Mouse (Mus musculus) heart, embryonic 15.5 days (tissue): Measurements from ENCODE around the gene C2cd3. TPM values are rescaled to one million over a fixed set of nuclear protein-coding genes. Genes with fewer than 3 reads are reported as not detected.
"Not testable (repeated sequence)": the region's sequence is repeated elsewhere in the genome, so short reads cannot be mapped to it uniquely, and the experiment has no call there.

Experiments
- ATAC-seq: fragments of 200-750 bp; cut with Nextera tagmentation; replicated peaks from 2 replicates; pipeline ENCODE4 v1.8.0; 2017; ENCODE audit warnings: low read depth, moderate TSS enrichment; ENCODE audit not compliant: insufficient number of reproducible peaks, insufficient read depth, low FRiP score
- H3K27ac ChIP-seq: fragments of 300-500 bp; sonication (generic); 2 replicates; pipeline ENCODE4 v1.5.1; 2015; ENCODE audit warnings: mild to moderate bottlenecking, inconsistent platforms
- H3K27me3 ChIP-seq: fragments of 300-500 bp; sonication (generic); 2 replicates; pipeline ENCODE4 v1.6.1; 2015; ENCODE audit warnings: inconsistent platforms
- H3K36me3 ChIP-seq: fragments of 300-500 bp; sonication (generic); 2 replicates; pipeline ENCODE4 v1.6.1; 2015; ENCODE audit warnings: mild to moderate bottlenecking, inconsistent platforms
- H3K4me1 ChIP-seq: fragments of 300-500 bp; sonication (generic); replicated peaks from 2 replicates; pipeline ENCODE4 v1.6.1; 2015; ENCODE audit warnings: inconsistent platforms
- H3K4me2 ChIP-seq: fragments of 300-500 bp; sonication (generic); 2 replicates; pipeline ENCODE4 v1.6.1; 2015; ENCODE audit warnings: inconsistent platforms, mild to moderate bottlenecking, moderate library complexity
- H3K4me3 ChIP-seq: fragments of 300-500 bp; sonication (generic); 2 replicates; pipeline ENCODE4 v1.5.1; 2015; ENCODE audit warnings: mild to moderate bottlenecking, inconsistent platforms
- H3K9ac ChIP-seq: fragments of 300-500 bp; sonication (generic); 2 replicates; pipeline ENCODE4 v1.6.1; 2015; ENCODE audit warnings: mild to moderate bottlenecking, inconsistent platforms
- H3K9me3 ChIP-seq: fragments of 300-500 bp; sonication (generic); replicated peaks from 2 replicates; pipeline ENCODE4 v1.6.1; 2016; ENCODE audit warnings: inconsistent platforms
- WGBS: fragments of 180-500 bp; shearing (Covaris S2); methylation state at CpG from one replicate; pipeline ENCODE4 v1.1.7; 2015; ENCODE audit warnings: mixed read lengths; 5-methylcytosine and 5-hydroxymethylcytosine counted together
- polyA plus RNA-seq: library from polyadenylated mRNA; unstranded; fragments of >200 nt; fragmentation: Nextera tagmentation; extraction: Ambion mirVana; gene quantifications from 2 replicates; pipeline ENCODE4 v1.2.1, GENCODE M21; 2015

Gene C2cd3
- polyA plus RNA-seq, 1 experiment from 2014 or later: 11.8 TPM

- Histone ChIP-seq H3K9me3 (no peaks in the 10 kb centered on the region), H3K27ac (no peak overlapping the region), H3K9ac (no peak overlapping the region), H3K4me2 (no peak overlapping the region), H3K4me3 (no peak overlapping the region), H3K36me3 (no peaks in the 10 kb centered on the region; the same call in 1 of the 2 replicates), H3K4me1 (peaks cover 33% of the 10 kb centered on the region), H3K27me3 (no peaks in the 10 kb centered on the region)
- WGBS: 83% methylated on average over 1 of the region's 1 CpGs
- ATAC-seq: no peak
These were observed 99.4 kb downstream of the C2cd3 start for GRCm38 (mm10) chr7:100471407-100471797.

DNA sequence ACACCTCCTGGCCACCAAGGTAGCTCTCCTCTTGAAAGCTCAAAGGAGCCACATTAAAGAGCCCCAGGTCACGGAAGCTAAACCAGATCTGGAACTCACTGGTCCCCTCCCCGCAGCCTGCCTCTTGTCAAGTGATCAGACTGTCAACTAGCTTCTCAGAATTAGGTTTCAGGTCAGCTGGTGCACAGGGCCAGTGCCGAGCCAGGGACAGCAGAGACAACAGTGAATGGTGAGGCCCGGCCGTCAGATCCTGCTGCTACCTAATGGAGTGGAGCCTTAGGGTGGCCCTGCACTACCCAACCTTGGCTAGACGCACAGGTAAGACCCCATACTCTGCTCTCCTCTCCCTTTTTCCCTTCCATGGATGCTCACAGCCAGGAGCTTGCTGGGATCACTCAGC lies 100.7 kb downstream of the C2cd3 start, which contains the start of gene Ucp3:
TSS of gene Ucp3 (plus strand) at position 214 of the 400 bp plus-strand sequence.
- H3K9ac ChIP-seq: no peak within 1 kb of the TSS

DNA sequence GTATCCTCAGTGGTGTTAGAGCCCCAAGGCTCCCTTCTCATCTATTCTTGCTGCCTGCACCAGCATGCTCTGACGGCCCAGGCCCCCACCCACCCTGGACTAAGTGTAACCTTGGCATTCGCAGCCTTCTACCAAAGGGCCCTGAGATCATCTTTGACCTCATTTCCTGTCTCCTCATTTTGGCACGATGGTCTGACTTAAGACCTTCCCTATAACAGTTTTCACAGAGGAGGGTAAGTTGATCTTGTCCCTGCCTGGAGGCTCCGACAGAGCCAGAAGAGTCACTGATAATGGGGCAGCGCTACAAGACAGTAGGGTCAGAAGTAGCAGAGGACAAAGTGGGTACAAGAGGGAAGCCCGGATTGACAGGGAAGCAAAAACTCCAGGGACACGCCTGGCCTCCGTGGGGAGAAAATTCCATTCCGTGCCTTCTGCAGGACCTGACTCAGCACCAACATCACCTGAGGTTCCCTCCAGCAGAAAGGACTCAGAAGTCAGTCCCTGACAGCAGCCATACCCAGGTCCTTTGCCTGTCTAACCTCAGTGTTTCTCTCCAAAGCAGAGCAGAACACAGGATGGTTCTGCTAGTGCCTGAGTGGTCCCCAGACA lies 101.9 kb downstream of the C2cd3 start:
- H3K36me3 ChIP-seq: no peaks in the 10 kb centered on the region; the same call in 1 of the 2 replicates
- WGBS: 55% methylated on average over 9 of the region's 9 CpGs
- no peaks in the 10 kb centered on the region for H3K27me3 ChIP-seq
- H3K4me1 ChIP-seq: peaks cover 27% of the 10 kb centered on the region
- no peak overlapping the region for H3K27ac ChIP-seq
- H3K9ac ChIP-seq: no peak overlapping the region
- no peak overlapping the region for H3K4me2 ChIP-seq
- ATAC-seq: no peak
- H3K9me3 ChIP-seq: no peaks in the 10 kb centered on the region
- no peak overlapping the region for H3K4me3 ChIP-seq

More for the DNA sequence above, 100.7 kb downstream of the C2cd3 start, which contains the start of gene Ucp3:
- no peaks in the 10 kb centered on the region for H3K27me3 ChIP-seq
- H3K4me2 ChIP-seq: no peak within 1 kb of the TSS
- WGBS: 61% methylated on average over 6 of the region's 6 CpGs
- H3K27ac ChIP-seq: no peak within 1 kb of the TSS
- ATAC-seq: peak; percentile 36; the same call in 1 of the 2 replicates
- no peak within 1 kb of the TSS for H3K4me3 ChIP-seq
- no peaks in the 10 kb centered on the region for H3K9me3 ChIP-seq
- H3K36me3 ChIP-seq: no peaks in the 10 kb centered on the region; the same call in 1 of the 2 replicates
- peaks cover 27% of the 10 kb centered on the region for H3K4me1 ChIP-seq

DNA sequence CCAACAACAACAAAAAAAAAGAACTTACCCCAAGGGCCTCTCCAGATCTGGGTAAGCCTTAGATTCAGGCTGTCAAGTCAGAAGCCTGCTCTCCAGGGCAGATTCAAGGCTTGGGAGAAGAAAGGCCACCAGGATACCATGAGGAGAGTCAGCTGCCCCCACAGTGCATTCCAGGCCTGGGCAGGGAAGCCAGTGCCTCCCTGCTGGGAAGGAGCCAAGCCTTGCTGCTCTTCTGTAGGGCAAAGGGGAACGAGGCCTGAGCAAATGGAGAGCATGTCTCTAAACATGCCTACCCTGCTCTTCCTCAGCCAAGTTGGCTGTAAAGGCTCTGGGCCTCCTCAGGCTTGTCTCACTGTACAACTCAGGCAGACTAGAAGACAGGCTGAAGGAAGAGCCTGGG lies 102.6 kb downstream of the C2cd3 start:
- 25% methylated on average over 1 of the region's 1 CpGs for WGBS
- peak; percentile 64; the same call in 1 of the 2 replicates for ATAC-seq
- Histone ChIP-seq H3K4me3 (no peak overlapping the region), H3K27me3 (0 out of 2 replicates have a peak, but pooled peaks cover 2% of the 10 kb centered on the region), H3K9me3 (no peaks in the 10 kb centered on the region), H3K9ac (no peak overlapping the region), H3K36me3 (no peaks in the 10 kb centered on the region), H3K4me2 (no peak overlapping the region), H3K27ac (peak overlapping the region; percentile 60; the same call in 1 of the 2 replicates), H3K4me1 (peaks cover 27% of the 10 kb centered on the region)

DNA sequence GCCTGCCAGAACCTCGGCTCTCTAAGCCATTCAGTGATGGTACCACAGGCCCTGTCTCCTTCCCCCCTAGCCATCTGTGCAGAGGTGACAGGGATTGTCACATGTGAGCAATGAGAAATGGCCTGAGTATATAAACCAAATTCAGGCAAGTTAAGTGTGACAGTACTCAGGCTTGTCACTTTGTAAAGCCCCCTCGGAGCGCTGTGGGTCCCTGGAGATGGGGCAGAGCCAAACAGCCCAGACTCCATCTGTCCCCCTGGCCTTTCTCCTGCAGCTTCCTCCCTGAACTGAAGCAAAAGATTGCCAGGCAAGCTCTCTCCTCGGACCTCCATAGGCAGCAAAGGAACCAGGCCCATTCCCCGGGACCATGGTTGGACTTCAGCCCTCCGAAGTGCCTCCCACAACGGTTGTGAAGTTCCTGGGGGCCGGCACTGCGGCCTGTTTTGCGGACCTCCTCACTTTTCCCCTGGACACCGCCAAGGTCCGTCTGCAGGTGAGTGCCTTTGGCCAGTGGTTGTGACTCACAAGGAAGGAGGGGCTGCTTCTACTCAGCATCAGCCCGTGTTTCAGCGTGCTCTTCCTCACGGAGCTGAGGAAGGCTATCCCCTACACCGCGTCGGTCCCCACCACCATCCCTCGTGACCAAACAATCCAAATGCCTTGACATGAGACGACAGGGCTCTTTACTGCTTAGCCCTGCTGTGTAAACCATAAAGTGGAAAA lies 107.2 kb downstream of the C2cd3 start:
- H3K27ac ChIP-seq: no peak overlapping the region
- WGBS: 77% methylated on average over 20 of the region's 20 CpGs
- H3K9me3 ChIP-seq: no peaks in the 10 kb centered on the region
- 0 out of 2 replicates have a peak, but pooled peaks cover 4% of the 10 kb centered on the region for H3K27me3 ChIP-seq
- peaks cover 14% of the 10 kb centered on the region for H3K4me1 ChIP-seq
- H3K4me2 ChIP-seq: no peak overlapping the region
- H3K9ac ChIP-seq: no peak overlapping the region
- H3K4me3 ChIP-seq: no peak overlapping the region
- H3K36me3 ChIP-seq: no peaks in the 10 kb centered on the region
- ATAC-seq: no peak

- H3K9ac ChIP-seq: no peak overlapping the region
- no peak overlapping the region for H3K4me2 ChIP-seq
- WGBS: 68% methylated on average over 15 of the region's 15 CpGs
- no peak overlapping the region for H3K4me3 ChIP-seq
- 0 out of 2 replicates have a peak, but pooled peaks cover 4% of the 10 kb centered on the region for H3K27me3 ChIP-seq
- H3K9me3 ChIP-seq: no peaks in the 10 kb centered on the region
- H3K4me1 ChIP-seq: peaks cover 10% of the 10 kb centered on the region
- no peaks in the 10 kb centered on the region for H3K36me3 ChIP-seq
- no peak overlapping the region for H3K27ac ChIP-seq
- ATAC-seq: no peak
These were observed 107.8 kb downstream of the C2cd3 start for GRCm38 (mm10) chr7:100479823-100480164.

GRCm38 (mm10) chr7:100480175-100480574 lies 108.1 kb downstream of the C2cd3 start:
- Histone ChIP-seq H3K9ac (no peak overlapping the region), H3K4me3 (no peak overlapping the region), H3K4me2 (no peak overlapping the region), H3K27me3 (0 out of 2 replicates have a peak, but pooled peaks cover 4% of the 10 kb centered on the region), H3K36me3 (no peaks in the 10 kb centered on the region), H3K27ac (no peak overlapping the region), H3K4me1 (peaks cover 6% of the 10 kb centered on the region; the same call in 1 of the 2 replicates), H3K9me3 (no peaks in the 10 kb centered on the region)
- WGBS: 78% methylated on average over 17 of the region's 17 CpGs
- ATAC-seq: no peak

DNA sequence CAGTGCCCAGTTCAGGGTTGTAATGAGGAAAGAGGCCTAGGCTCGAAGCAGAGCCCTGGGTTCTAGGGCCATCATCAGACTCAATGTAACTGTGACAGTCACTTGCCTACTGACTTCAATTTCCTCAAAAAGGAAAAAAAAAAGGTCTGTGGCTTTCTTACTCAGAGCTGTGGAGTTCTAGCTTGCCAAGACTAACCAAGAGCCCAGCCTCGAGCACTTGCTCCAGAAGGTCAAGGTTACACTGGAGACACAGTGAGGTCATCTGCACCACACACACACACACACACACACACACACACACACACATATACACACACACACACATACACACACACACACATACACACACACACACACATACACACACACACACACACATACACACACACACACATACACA lies 110.0 kb downstream of the C2cd3 start:
- H3K36me3 ChIP-seq, H3K4me1 ChIP-seq, H3K4me2 ChIP-seq, ATAC-seq, H3K4me3 ChIP-seq, H3K27me3 ChIP-seq, H3K27ac ChIP-seq, H3K9me3 ChIP-seq, H3K9ac ChIP-seq: not testable (repeated sequence)
- WGBS: 88% methylated on average over 2 of the region's 2 CpGs

GRCm38 (mm10) chr7:100484493-100484892 lies 112.5 kb downstream of the C2cd3 start:
- no peak overlapping the region for H3K9ac ChIP-seq
- H3K27ac ChIP-seq: no peak overlapping the region
- ATAC-seq: no peak
- H3K9me3 ChIP-seq: no peaks in the 10 kb centered on the region
- 0 out of 2 replicates have a peak, but pooled peaks cover 3% of the 10 kb centered on the region for H3K27me3 ChIP-seq
- H3K4me1 ChIP-seq: peaks cover 7% of the 10 kb centered on the region
- WGBS: 81% methylated on average over 5 of the region's 5 CpGs
- H3K36me3 ChIP-seq: no peaks in the 10 kb centered on the region
- no peak overlapping the region for H3K4me3 ChIP-seq
- no peak overlapping the region for H3K4me2 ChIP-seq

GRCm38 (mm10) chr7:100487301-100487700 lies 115.3 kb downstream of the C2cd3 start:
- Histone ChIP-seq H3K4me3 (no peak overlapping the region), H3K9me3 (no peaks in the 10 kb centered on the region), H3K4me1 (peaks cover 7% of the 10 kb centered on the region), H3K36me3 (no peaks in the 10 kb centered on the region), H3K27ac (no peak overlapping the region), H3K4me2 (no peak overlapping the region), H3K9ac (no peak overlapping the region), H3K27me3 (no peaks in the 10 kb centered on the region)
- no peak for ATAC-seq
- WGBS: 69% methylated on average over 2 of the region's 2 CpGs

DNA sequence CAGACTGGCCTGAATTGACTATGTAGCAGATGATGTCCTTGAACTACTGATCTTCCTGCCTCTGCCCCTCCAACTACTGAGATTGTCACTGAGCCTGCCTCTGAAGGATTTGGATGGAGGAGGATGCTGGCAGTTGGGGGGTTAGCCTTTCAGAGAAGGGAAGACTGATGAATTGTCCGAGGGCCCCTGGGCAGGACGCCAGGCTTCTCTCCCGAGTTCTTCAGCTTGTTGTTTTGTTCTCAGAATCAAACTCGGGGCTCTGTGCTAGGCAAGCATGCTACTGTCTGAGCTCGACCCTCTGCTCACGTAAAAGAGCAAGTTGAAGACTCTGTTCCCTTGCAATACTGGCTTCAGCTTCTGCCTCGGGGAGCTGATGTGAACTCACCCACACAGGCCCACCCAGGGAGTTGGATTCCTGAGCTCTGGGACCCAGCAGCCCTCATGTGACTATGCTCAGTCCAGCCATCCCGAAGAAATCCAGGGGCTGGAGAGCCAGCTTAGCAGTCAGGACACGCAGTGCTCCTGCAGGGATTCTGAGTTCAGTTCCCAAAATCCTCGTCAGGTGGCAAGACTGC lies 116.5 kb downstream of the C2cd3 start:
- Histone ChIP-seq H3K9me3 (no peaks in the 10 kb centered on the region), H3K9ac (no peak overlapping the region), H3K4me2 (peak overlapping the region; percentile 20; the same call in 1 of the 2 replicates), H3K4me1 (peaks cover 20% of the 10 kb centered on the region), H3K27me3 (no peaks in the 10 kb centered on the region), H3K4me3 (no peak overlapping the region), H3K27ac (0 out of 2 replicates have a peak overlapping the region, but pooled peaks have one; percentile 15), H3K36me3 (no peaks in the 10 kb centered on the region)
- 25% methylated on average over 10 of the region's 10 CpGs for WGBS
- ATAC-seq: no peak
